Mouse (Mus musculus): ENCODE measurements around the gene Tfpi. TPM values are rescaled to one million over a fixed set of nuclear protein-coding genes. Genes with fewer than 3 reads are reported as not detected.

Gene Tfpi
- polyA plus RNA-seq, 1 experiment from 2014 or later: 20.4 TPM

DNA sequence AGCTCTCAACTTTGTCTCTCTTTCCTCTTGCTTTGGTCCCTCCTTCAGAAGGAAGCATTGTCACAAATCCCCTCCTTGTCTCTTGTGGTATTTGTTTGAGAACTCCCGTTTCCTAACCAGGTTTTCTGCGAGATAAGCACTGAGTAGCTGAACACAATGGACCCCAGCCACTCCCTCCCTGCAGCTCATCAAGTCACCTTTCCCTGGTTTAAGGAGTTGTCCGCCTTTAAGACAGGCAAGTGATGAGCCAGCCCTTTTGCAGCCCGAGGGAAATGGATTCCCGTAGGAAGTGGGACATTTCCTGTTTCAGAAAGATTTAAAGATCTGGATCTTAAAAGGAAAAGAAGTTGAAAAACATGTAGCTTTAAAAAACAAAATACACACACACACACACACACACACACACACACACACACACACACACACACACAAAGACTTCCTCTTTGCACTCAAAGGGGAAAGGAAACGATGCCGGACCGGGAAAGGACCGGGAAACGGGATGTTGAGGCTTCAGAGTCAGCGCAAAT is 16.9 kb downstream of the Tfpi start:
- H3K27me3 ChIP-seq (ENCODE audit: control insufficient read depth, insufficient read depth, low read length): no peaks in the 10 kb centered on the region
- whole genome bisulfite sequencing: 69% methylated on average over 11 of the region's 11 CpGs
- no peak overlapping the region for H3K4me3 ChIP-seq (ENCODE audit: low read depth, low read length)
- no peak for DNase-seq (ENCODE audit: low spot score, missing footprints)
- no peak for ATAC-seq (ENCODE audit: low FRiP score)
- H3K9ac ChIP-seq (ENCODE audit: low read length): no peak overlapping the region
- no peaks in the 10 kb centered on the region for H3K4me1 ChIP-seq (ENCODE audit: control insufficient read depth, insufficient read depth, low read length)
- no peaks in the 10 kb centered on the region for H3K36me3 ChIP-seq (ENCODE audit: control insufficient read depth, insufficient read depth, low read length)
- no peak overlapping the region for H3K27ac ChIP-seq (ENCODE audit: low read depth, low read length)
- H3K4me2 ChIP-seq: no peak overlapping the region
- no peaks in the 10 kb centered on the region for H3K9me3 ChIP-seq (ENCODE audit: control insufficient read depth, low read length)

DNA sequence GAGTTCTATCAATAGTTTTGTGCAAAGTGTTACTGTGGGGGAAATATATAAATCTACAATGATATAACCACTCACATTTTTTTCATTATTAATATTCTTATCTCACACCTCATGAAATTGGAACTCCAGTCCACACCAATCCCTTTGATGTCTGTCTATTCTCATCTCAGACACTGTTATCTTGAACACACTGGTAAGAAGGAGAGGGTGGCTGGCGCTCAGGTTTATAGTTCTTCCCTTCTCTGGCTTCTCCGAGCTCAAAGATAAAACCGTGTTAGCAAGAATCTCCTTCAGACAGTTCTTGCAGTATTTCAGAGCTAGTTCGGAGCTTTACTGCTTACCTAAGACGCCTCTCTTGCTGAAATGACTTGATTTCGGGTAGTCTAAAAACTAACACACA is 19.4 kb downstream of the Tfpi start:
- no peak overlapping the region for H3K9ac ChIP-seq (ENCODE audit: low read length)
- ATAC-seq (ENCODE audit: low FRiP score) (no peak), DNase-seq (ENCODE audit: low spot score, missing footprints) (no peak)
- H3K27ac ChIP-seq (ENCODE audit: low read depth, low read length): no peak overlapping the region
- no peaks in the 10 kb centered on the region for H3K36me3 ChIP-seq (ENCODE audit: control insufficient read depth, insufficient read depth, low read length)
- H3K9me3 ChIP-seq (ENCODE audit: control insufficient read depth, low read length): no peaks in the 10 kb centered on the region
- H3K4me2 ChIP-seq: no peak overlapping the region
- no peaks in the 10 kb centered on the region for H3K27me3 ChIP-seq (ENCODE audit: control insufficient read depth, insufficient read depth, low read length)
- no peak overlapping the region for H3K4me3 ChIP-seq (ENCODE audit: low read depth, low read length)
- 85% methylated on average over 6 of the region's 6 CpGs for WGBS
- no peaks in the 10 kb centered on the region for H3K4me1 ChIP-seq (ENCODE audit: control insufficient read depth, insufficient read depth, low read length)

DNA sequence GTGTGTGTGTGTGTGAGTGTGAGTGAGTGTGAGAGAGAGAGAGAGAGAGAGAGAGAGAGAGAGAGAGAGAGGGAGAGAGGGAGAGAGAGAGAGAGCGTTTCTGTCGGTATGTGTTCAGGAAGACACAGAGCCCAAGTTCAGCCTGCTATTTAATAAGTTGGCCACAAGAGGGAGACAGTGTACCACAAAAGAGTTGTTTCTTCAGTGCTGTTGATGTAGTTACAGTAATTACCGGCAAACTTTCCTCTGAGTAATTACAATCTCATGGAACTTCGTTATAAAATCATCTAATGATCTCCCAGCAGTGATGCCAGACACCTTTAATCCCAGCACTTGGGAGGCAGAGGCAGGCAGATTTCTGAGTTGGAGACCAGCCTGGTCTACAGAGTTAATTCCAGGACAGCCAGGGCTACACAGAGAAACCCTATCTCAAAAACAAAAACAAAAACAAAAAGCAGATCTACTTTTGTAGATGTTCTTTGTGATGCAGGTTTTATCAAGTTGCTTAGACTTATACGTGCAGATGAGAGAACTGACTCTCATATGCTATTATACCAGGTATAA is 21.3 kb downstream of the Tfpi start:
- no peak overlapping the region for H3K27ac ChIP-seq (ENCODE audit: low read depth, low read length)
- H3K4me3 ChIP-seq (ENCODE audit: low read depth, low read length): no peak overlapping the region
- no peak overlapping the region for H3K9ac ChIP-seq (ENCODE audit: low read length)
- H3K36me3 ChIP-seq (ENCODE audit: control insufficient read depth, insufficient read depth, low read length): no peaks in the 10 kb centered on the region
- H3K4me2 ChIP-seq: no peak overlapping the region
- DNase-seq (ENCODE audit: low spot score, missing footprints): peak; percentile 96
- H3K9me3 ChIP-seq (ENCODE audit: control insufficient read depth, low read length): no peaks in the 10 kb centered on the region
- 10% methylated on average over 5 of the region's 5 CpGs for WGBS
- peak; percentile 68 for ATAC-seq (ENCODE audit: low FRiP score)
- no peaks in the 10 kb centered on the region for H3K27me3 ChIP-seq (ENCODE audit: control insufficient read depth, insufficient read depth, low read length)
- H3K4me1 ChIP-seq (ENCODE audit: control insufficient read depth, insufficient read depth, low read length): no peaks in the 10 kb centered on the region

DNA sequence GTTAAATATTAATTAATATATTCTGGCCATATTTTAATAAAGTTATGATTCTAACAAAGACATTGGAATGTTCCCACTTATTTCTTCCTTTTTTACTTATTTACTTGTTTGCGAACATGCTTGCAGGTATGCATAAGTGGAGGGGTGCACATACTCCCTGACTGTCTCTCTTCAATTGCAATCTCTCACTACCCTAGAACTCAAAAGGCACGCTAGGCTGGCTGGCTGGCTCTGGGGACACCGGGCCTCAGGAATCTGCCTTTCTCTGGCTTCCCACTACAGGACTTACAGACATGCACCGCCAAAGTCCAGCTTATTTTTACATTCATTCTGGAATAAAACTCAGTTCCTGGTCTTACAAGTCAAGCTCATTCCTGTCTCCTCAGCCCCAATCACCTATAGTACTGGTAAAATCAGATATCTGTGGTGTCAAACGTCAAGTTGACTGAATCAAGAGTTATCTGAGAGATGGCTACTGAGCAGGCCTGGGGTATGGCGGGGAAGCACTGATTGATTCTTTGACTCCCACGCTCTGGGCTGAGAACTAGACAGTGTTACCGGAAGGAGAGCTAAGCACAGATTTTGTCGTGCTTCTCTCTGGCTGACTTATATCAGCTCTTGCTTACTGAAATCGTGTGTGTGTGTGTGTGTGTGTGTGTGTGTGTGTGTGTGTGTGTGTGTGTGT is 21.9 kb downstream of the Tfpi start:
- Histone ChIP-seq H3K4me2 (no peak overlapping the region), H3K9ac (ENCODE audit: low read length) (no peak overlapping the region), H3K36me3 (ENCODE audit: control insufficient read depth, insufficient read depth, low read length) (no peaks in the 10 kb centered on the region), H3K27ac (ENCODE audit: low read depth, low read length) (no peak overlapping the region), H3K4me3 (ENCODE audit: low read depth, low read length) (no peak overlapping the region), H3K4me1 (ENCODE audit: control insufficient read depth, insufficient read depth, low read length) (no peaks in the 10 kb centered on the region), H3K9me3 (ENCODE audit: control insufficient read depth, low read length) (no peaks in the 10 kb centered on the region), H3K27me3 (ENCODE audit: control insufficient read depth, insufficient read depth, low read length) (no peaks in the 10 kb centered on the region)
- ATAC-seq (ENCODE audit: low FRiP score) (peak; percentile 60; the same call in 1 of the 2 replicates), DNase-seq (ENCODE audit: low spot score, missing footprints) (peak; percentile 87)
- 61% methylated on average over 9 of the region's 10 CpGs for WGBS

DNA sequence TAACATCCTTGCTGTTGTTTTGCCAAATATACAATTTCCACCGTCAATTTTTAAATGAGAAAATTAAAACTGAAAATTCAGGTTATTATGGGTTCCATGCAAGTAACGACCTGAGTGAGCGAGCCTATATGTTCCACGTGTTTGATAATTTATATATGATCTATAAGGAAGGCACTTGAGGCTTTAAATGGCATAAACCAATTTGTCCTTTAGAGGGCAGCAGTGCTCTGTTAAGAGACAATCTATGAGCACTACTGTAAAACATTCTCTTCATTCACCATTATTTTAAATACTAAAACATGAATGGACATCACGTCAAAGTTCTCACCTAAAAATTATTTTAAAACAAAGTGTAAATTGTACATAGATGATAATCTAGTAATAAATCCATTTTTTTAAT is 22.5 kb downstream of the Tfpi start:
- no peak overlapping the region for H3K4me2 ChIP-seq
- peak; percentile 64; the same call in 1 of the 2 replicates for ATAC-seq (ENCODE audit: low FRiP score)
- peak; percentile 90 for DNase-seq (ENCODE audit: low spot score, missing footprints)
- H3K4me3 ChIP-seq (ENCODE audit: low read depth, low read length): no peak overlapping the region
- no peak overlapping the region for H3K9ac ChIP-seq (ENCODE audit: low read length)
- no peaks in the 10 kb centered on the region for H3K4me1 ChIP-seq (ENCODE audit: control insufficient read depth, insufficient read depth, low read length)
- no peaks in the 10 kb centered on the region for H3K9me3 ChIP-seq (ENCODE audit: control insufficient read depth, low read length)
- H3K27ac ChIP-seq (ENCODE audit: low read depth, low read length): no peak overlapping the region
- WGBS: 21% methylated on average over 5 of the region's 5 CpGs
- H3K36me3 ChIP-seq (ENCODE audit: control insufficient read depth, insufficient read depth, low read length): no peaks in the 10 kb centered on the region
- H3K27me3 ChIP-seq (ENCODE audit: control insufficient read depth, insufficient read depth, low read length): no peaks in the 10 kb centered on the region

DNA sequence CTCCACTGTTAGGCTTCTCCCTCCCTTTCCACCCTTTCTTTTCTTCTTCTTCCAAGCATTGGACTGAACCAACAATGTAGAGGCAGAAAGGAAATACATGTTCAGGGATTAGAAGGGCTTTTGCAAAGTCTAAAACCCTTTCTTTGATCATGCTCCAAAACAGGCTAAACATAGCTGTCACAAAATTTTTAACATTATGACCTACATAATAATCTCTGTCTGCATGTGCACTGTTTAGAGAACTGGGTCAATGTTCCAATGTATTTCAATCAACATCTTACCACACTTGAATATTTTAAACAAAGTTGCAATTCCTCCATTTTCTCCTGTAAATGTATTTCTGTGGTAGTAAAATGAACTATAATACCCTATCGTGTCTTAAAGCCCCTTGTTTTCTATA is 31.1 kb downstream of the Tfpi start:
- Histone ChIP-seq H3K4me1 (ENCODE audit: control insufficient read depth, insufficient read depth, low read length) (no peaks in the 10 kb centered on the region), H3K9ac (ENCODE audit: low read length) (no peak overlapping the region), H3K9me3 (ENCODE audit: control insufficient read depth, low read length) (no peaks in the 10 kb centered on the region), H3K4me3 (ENCODE audit: low read depth, low read length) (no peak overlapping the region), H3K36me3 (ENCODE audit: control insufficient read depth, insufficient read depth, low read length) (no peaks in the 10 kb centered on the region), H3K27ac (ENCODE audit: low read depth, low read length) (no peak overlapping the region), H3K4me2 (no peak overlapping the region), H3K27me3 (ENCODE audit: control insufficient read depth, insufficient read depth, low read length) (no peaks in the 10 kb centered on the region)
- 89% methylated on average over 1 of the region's 1 CpGs for WGBS
- no peak for ATAC-seq (ENCODE audit: low FRiP score)
- no peak for DNase-seq (ENCODE audit: low spot score, missing footprints)

DNA sequence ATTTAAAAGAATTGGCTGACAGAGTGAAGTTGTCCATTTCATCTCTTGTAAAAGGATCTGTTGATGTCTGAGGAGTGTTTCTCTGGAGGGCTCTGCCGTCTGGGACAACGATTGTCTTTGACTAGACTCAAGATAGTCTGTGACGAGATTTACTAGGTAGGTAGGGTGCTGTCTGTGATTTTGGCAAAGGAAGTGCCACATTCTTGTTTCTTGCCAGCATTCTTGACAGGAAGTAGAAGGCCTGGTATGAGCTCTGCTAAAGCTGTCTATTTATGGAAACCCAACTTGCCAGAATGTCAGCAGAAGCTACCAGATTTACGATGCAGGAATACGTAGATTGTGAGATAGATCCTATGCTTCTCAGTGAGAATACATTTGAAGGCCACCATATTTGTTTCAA is 34.6 kb downstream of the Tfpi start:
- no peak overlapping the region for H3K4me2 ChIP-seq
- H3K9ac ChIP-seq (ENCODE audit: low read length): no peak overlapping the region
- H3K9me3 ChIP-seq (ENCODE audit: control insufficient read depth, low read length): no peaks in the 10 kb centered on the region
- H3K4me1 ChIP-seq (ENCODE audit: control insufficient read depth, insufficient read depth, low read length): no peaks in the 10 kb centered on the region
- H3K36me3 ChIP-seq (ENCODE audit: control insufficient read depth, insufficient read depth, low read length): no peaks in the 10 kb centered on the region
- no peak overlapping the region for H3K4me3 ChIP-seq (ENCODE audit: low read depth, low read length)
- no peak overlapping the region for H3K27ac ChIP-seq (ENCODE audit: low read depth, low read length)
- H3K27me3 ChIP-seq (ENCODE audit: control insufficient read depth, insufficient read depth, low read length): no peaks in the 10 kb centered on the region
- 89% methylated on average over 5 of the region's 5 CpGs for WGBS
- no peak for ATAC-seq (ENCODE audit: low FRiP score)
- DNase-seq (ENCODE audit: low spot score, missing footprints): no peak

DNA sequence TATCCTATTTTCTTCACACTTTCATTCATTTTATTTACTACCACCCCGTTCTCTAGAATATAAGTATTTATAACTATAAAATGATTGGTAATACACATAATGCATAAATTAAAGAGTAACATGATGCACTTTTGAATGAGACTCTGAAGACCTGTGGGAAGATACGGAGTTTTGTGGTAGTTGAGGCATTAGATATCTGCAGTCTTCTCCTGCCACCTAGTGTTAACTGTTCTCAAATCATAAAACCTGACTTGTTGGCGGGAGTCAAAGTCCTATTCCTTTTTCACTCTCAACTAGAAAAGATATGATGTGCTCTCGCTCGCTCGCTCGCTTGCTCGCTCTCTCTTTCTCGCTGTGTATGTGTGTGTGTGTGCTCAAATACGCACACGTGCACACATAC is 46.9 kb downstream of the Tfpi start:
- Histone ChIP-seq H3K36me3 (ENCODE audit: control insufficient read depth, insufficient read depth, low read length) (no peaks in the 10 kb centered on the region), H3K4me1 (ENCODE audit: control insufficient read depth, insufficient read depth, low read length) (no peaks in the 10 kb centered on the region), H3K4me2 (no peak overlapping the region), H3K27ac (ENCODE audit: low read depth, low read length) (no peak overlapping the region), H3K4me3 (ENCODE audit: low read depth, low read length) (no peak overlapping the region), H3K27me3 (ENCODE audit: control insufficient read depth, insufficient read depth, low read length) (no peaks in the 10 kb centered on the region), H3K9ac (ENCODE audit: low read length) (no peak overlapping the region), H3K9me3 (ENCODE audit: control insufficient read depth, low read length) (no peaks in the 10 kb centered on the region)
- whole genome bisulfite sequencing: 59% methylated on average over 11 of the region's 11 CpGs
- ATAC-seq (ENCODE audit: low FRiP score): peak; percentile 68
- DNase-seq (ENCODE audit: low spot score, missing footprints): no peak

DNA sequence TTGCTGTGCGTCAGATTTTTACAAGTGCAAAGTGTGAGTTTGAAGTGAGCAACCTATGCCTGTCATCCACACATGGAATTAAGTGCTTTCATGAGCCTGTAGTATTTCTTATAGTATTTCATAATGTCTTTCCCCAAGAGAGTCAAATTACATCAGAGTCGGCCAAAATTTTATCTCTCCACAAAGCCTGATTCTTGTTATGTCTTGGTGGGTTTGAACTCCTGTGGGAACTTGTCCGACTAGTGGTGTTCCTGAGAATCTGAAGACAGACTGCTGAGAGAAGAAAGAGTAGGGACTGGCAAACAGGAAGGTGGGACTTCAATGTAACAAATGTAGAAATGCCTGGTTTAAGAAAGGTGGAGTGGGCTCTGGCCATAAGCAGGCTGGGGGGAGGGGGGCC is 47.7 kb downstream of the Tfpi start:
- H3K4me1 ChIP-seq (ENCODE audit: control insufficient read depth, insufficient read depth, low read length): peaks cover 4% of the 10 kb centered on the region; the same call in 1 of the 2 replicates
- H3K36me3 ChIP-seq (ENCODE audit: control insufficient read depth, insufficient read depth, low read length): no peaks in the 10 kb centered on the region
- H3K4me3 ChIP-seq (ENCODE audit: low read depth, low read length): no peak overlapping the region
- H3K27ac ChIP-seq (ENCODE audit: low read depth, low read length): no peak overlapping the region
- ATAC-seq (ENCODE audit: low FRiP score) (no peak), DNase-seq (ENCODE audit: low spot score, missing footprints) (no peak)
- no peaks in the 10 kb centered on the region for H3K9me3 ChIP-seq (ENCODE audit: control insufficient read depth, low read length)
- no peak overlapping the region for H3K9ac ChIP-seq (ENCODE audit: low read length)
- H3K4me2 ChIP-seq: no peak overlapping the region
- H3K27me3 ChIP-seq (ENCODE audit: control insufficient read depth, insufficient read depth, low read length): no peaks in the 10 kb centered on the region
- 70% methylated on average over 3 of the region's 3 CpGs for WGBS

Measured in midbrain, embryonic 11.5 days (tissue).